Mouse (Mus musculus) liver, postnatal 0 days (tissue): ENCODE measurements around the gene En1.

Source experiments
- CTCF ChIP-seq: sonication (generic); IDR thresholded peaks from 2 replicates; pipeline ENCODE4 v1.5.1; 2016; ENCODE audit warnings: antibody characterized with exemption, low read depth
- EP300 ChIP-seq: IDR thresholded peaks from 2 replicates; pipeline ENCODE4 v1.6.1; 2016; ENCODE audit warnings: antibody characterized with exemption, low read depth, mild to moderate bottlenecking

DNA sequence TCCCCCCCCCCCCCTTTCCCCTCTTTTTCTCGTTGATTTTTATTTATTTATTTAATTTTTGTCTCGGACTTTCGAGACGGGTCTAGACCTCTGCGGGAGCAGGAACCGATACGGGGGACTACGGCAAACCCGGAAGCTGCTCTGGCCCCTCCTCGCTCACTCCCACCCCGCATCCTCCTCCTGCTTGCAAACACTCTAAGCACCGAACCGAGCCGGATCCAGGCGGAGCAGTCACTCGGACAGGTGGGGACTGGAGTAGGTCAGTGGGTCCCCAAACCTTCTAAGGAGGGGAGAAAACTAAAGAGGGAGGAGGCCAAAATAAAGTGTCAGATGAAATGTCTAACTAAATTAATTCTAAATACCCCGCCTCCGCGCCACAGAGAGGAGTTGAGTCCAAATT is 5.4 kb upstream of the En1 start:
- TF ChIP-seq CTCF (no peak), EP300 (no peak)
